Mouse (Mus musculus) monocyte, adult 2 months (primary cell): ENCODE data around the gene Olfr1226.
"Not testable (repeated sequence)": the region's sequence is repeated elsewhere in the genome, so short reads cannot be mapped to it uniquely, and the experiment has no call there.

Experiments used
- DNase-seq, 2 experiments: peaks; one replicate each; pipeline ENCODE4 v3.0.0; 2022; ENCODE audit warnings: low spot score in 2 of 2, low read depth in 1 of 2

Gene Olfr1226

GRCm38 (mm10) chr2:89199948-89200347 lies at the start of gene Olfr1226:
Gene Olfr1226 (minus strand): TSS chr2:89200048.
- DNase-seq: no peak

- DNase-seq: no peak
These were observed 3.4 kb downstream of the Olfr1226 start for GRCm38 (mm10) chr2:89196325-89196982.

GRCm38 (mm10) chr2:89174569-89174968 lies 25.3 kb downstream of the Olfr1226 start, which contains the start of gene Olfr1225:
Gene Olfr1225 (minus strand): TSS chr2:89174669.
- DNase-seq: no peak

GRCm38 (mm10) chr2:89164711-89165110 lies 35.1 kb downstream of the Olfr1226 start:
- DNase-seq: not testable (repeated sequence)

- not testable (repeated sequence) for DNase-seq
These were observed 35.9 kb downstream of the Olfr1226 start, which contains the start of gene Olfr1224-ps1 for GRCm38 (mm10) chr2:89163991-89164390. Gene Olfr1224-ps1 (minus strand): TSS chr2:89164091.

GRCm38 (mm10) chr2:89151460-89151859 lies 48.4 kb downstream of the Olfr1226 start, which contains the start of gene Olfr1223:
Gene Olfr1223 (minus strand): TSS chr2:89151560.
- no peak for DNase-seq
